Mouse (Mus musculus) embryonic facial prominence, embryonic 14.5 days (tissue): Measurements from ENCODE around the gene Olfr324. TPM values are rescaled to one million over a fixed set of nuclear protein-coding genes. Genes with fewer than 3 reads are reported as not detected.
A peak's percentile ranks its signal among the peaks of the same experiment; 100 is the strongest.

ENCODE experiments used
- ATAC-seq: fragments of 200-750 bp; cut with Nextera tagmentation; 2 replicates; pipeline ENCODE4 v1.8.0; 2017; ENCODE audit warnings: low read depth, moderate number of reproducible peaks, moderate TSS enrichment
- DNase-seq: peaks from one replicate; pipeline ENCODE4 v3.0.0-alpha.2; 2015; ENCODE audit warnings: low spot score
- H3K27ac ChIP-seq: fragments of 300-500 bp; sonication (generic); replicated peaks from 2 replicates; pipeline ENCODE4 v1.5.1; 2014; ENCODE audit warnings: low read depth, mild to moderate bottlenecking, low read length, moderate library complexity
- H3K27me3 ChIP-seq: fragments of 300-500 bp; sonication (generic); replicated peaks from 2 replicates; pipeline ENCODE4 v1.6.1; 2014; ENCODE audit warnings: low read length; ENCODE audit not compliant: control insufficient read depth, insufficient read depth
- H3K36me3 ChIP-seq: fragments of 300-500 bp; sonication (generic); 2 replicates; pipeline ENCODE4 v1.6.1; 2014; ENCODE audit warnings: low read length, mixed read lengths; ENCODE audit not compliant: control insufficient read depth, insufficient read depth
- H3K4me1 ChIP-seq: fragments of 300-500 bp; sonication (generic); 2 replicates; pipeline ENCODE4 v1.6.1; 2014; ENCODE audit warnings: antibody characterized with exemption, low read length; ENCODE audit not compliant: control insufficient read depth, insufficient read depth
- H3K4me2 ChIP-seq: fragments of 300-500 bp; sonication (generic); 2 replicates; pipeline ENCODE4 v1.6.1; 2014; ENCODE audit warnings: low read depth, mild to moderate bottlenecking, low read length, moderate library complexity, mixed read lengths
- H3K4me3 ChIP-seq: fragments of 300-500 bp; sonication (generic); 2 replicates; pipeline ENCODE4 v1.5.1; 2014; ENCODE audit warnings: low read depth, mild to moderate bottlenecking, low read length
- H3K9ac ChIP-seq: fragments of 300-500 bp; sonication (generic); 2 replicates; pipeline ENCODE4 v1.6.1; 2014; ENCODE audit warnings: low read depth, mild to moderate bottlenecking, low read length, moderate library complexity, mixed read lengths
- H3K9me3 ChIP-seq: fragments of 300-500 bp; sonication (generic); 2 replicates; pipeline ENCODE4 v1.6.1; 2016; ENCODE audit warnings: low read length; ENCODE audit not compliant: control insufficient read depth
- WGBS: fragments of 180-500 bp; shearing (Covaris S2); extraction: QIAGEN DNeasy Blood & Tissue Kit; methylation state at CpG from one replicate; pipeline ENCODE4 v1.1.7; 2014; 5-methylcytosine and 5-hydroxymethylcytosine counted together
- polyA plus RNA-seq: library from polyadenylated mRNA; unstranded; fragments of >200 nt; fragmentation: Nextera tagmentation; extraction: Ambion mirVana; gene quantifications from 2 replicates; pipeline ENCODE4 v1.2.1, GENCODE M21; 2014

Olfr324 gene
- polyA plus RNA-seq, 1 experiment from 2014 or later, result not detected

DNA sequence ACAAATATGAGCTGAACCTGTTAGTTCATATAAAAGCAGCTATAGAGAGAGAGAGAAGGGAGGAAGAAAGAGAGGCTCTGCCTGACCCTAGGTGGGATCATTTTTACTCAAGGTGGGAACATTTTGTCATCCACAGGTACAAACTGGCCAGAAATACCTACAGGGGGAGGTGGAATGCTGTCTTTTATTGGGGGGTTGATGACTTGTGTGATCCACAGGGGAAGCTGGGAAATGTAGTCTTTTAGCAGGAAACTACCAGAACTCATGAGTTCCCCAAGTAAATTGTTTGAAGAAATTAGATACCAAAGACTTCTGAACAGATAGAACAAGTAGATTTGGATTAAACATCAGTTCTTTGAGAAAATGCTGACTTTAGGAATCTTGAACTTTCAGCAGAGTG, 7.1 kb downstream of the Olfr324 start:
- H3K9me3 ChIP-seq, result no peaks in the 10 kb centered on the region
- no peak overlapping the region for H3K9ac ChIP-seq
- H3K4me2 ChIP-seq, result no peak overlapping the region
- no peaks in the 10 kb centered on the region for H3K4me1 ChIP-seq
- H3K27me3 ChIP-seq, result no peaks in the 10 kb centered on the region
- H3K27ac ChIP-seq, result no peak overlapping the region
- no peak overlapping the region for H3K4me3 ChIP-seq
- ATAC-seq (no peak), DNase-seq (no peak)
- H3K36me3 ChIP-seq, result no peaks in the 10 kb centered on the region

DNA sequence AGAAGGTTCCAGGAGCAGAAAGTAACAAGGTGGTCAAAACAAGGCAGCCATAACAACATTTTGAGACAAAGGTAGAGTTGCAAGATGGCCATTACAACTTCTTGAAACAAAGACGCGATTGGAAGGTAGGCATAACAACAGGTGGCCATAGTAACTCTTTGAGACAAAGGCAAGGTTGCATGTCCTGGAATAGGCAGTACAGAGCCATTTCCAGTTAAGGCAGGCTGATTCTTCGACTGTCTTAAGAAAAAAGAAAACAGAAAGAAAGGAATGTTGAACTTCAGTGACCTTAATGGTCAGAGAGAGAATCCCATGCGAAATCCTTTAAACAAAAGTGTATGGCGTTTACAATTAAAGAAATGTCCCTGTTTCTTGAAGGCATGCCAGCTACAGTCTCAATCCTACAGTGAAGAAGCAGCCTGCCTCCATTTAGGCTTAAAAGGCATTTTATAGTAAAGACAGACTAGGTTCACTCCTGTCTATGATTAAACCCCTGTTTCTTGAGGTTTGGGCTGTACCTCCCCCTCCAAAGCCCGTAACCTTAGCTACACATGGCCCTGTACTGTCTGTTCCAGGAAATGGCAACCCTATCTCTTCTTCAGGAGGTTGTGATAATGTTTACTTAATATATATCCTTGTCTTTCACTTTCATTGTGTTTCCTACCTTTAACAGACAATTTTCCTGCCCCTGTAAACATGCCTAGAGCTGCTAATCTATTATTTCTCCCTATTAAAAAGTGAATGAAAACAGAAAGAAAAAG, 8.1 kb downstream of the Olfr324 start:
- no peak for ATAC-seq
- 63% methylated on average over 6 of the region's 6 CpGs for WGBS
- H3K4me3 ChIP-seq, result no peak overlapping the region
- no peaks in the 10 kb centered on the region for H3K9me3 ChIP-seq
- H3K9ac ChIP-seq, result no peak overlapping the region
- no peak overlapping the region for H3K27ac ChIP-seq
- H3K27me3 ChIP-seq, result no peaks in the 10 kb centered on the region
- H3K4me1 ChIP-seq, result no peaks in the 10 kb centered on the region
- no peaks in the 10 kb centered on the region for H3K36me3 ChIP-seq
- no peak overlapping the region for H3K4me2 ChIP-seq
- no peak for DNase-seq

DNA sequence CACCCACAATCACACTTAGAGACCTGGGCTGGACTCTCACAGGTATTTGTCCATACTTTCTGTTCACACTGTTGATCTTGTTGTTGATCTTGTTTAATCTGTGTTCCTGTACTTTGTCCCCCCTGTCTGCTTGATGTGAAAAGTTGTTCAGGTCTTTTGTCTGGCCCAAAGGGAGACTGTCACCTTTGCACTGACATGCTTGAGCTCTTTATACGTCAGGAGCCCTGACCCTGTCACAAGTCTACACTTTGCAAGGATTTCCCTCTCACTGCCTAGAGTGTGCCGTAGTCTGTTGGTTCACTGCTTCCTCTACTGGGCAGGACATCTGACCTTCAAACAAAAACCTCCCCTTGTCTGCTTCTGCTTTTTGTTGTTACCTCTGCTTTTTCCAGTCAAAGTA, 9.8 kb downstream of the Olfr324 start:
- Histone ChIP-seq H3K9ac (no peak overlapping the region), H3K4me1 (no peaks in the 10 kb centered on the region), H3K27me3 (no peaks in the 10 kb centered on the region), H3K9me3 (no peaks in the 10 kb centered on the region), H3K4me3 (no peak overlapping the region), H3K27ac (no peak overlapping the region), H3K36me3 (no peaks in the 10 kb centered on the region), H3K4me2 (no peak overlapping the region)
- ATAC-seq, result no peak
- no peak for DNase-seq
- 59% methylated on average over 2 of the region's 2 CpGs for WGBS

DNA sequence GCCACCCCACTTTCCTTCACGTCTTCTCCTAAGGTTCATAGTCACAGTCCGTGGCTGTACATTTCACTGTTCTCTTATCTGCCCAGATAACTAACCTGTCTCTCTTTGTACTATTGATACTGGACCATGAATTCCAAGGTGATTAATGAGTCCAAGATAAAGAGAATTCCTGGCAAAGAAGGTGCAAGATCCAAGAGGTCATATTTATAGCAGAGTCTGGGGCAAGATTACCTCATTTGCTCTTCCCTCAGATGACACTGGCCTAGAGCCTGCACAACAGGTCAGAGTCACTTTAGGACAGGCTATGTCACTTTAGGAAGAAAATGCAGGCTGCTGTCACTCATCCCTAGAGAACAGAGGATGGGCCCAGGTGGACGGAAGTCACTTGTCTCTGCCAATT, 10.3 kb downstream of the Olfr324 start:
- no peak overlapping the region for H3K9ac ChIP-seq
- 81% methylated on average over 3 of the region's 3 CpGs for WGBS
- DNase-seq, result no peak
- no peaks in the 10 kb centered on the region for H3K9me3 ChIP-seq
- no peak overlapping the region for H3K27ac ChIP-seq
- no peaks in the 10 kb centered on the region for H3K27me3 ChIP-seq
- H3K4me3 ChIP-seq, result no peak overlapping the region
- no peak overlapping the region for H3K4me2 ChIP-seq
- no peaks in the 10 kb centered on the region for H3K36me3 ChIP-seq
- no peaks in the 10 kb centered on the region for H3K4me1 ChIP-seq
- ATAC-seq, result no peak

DNA sequence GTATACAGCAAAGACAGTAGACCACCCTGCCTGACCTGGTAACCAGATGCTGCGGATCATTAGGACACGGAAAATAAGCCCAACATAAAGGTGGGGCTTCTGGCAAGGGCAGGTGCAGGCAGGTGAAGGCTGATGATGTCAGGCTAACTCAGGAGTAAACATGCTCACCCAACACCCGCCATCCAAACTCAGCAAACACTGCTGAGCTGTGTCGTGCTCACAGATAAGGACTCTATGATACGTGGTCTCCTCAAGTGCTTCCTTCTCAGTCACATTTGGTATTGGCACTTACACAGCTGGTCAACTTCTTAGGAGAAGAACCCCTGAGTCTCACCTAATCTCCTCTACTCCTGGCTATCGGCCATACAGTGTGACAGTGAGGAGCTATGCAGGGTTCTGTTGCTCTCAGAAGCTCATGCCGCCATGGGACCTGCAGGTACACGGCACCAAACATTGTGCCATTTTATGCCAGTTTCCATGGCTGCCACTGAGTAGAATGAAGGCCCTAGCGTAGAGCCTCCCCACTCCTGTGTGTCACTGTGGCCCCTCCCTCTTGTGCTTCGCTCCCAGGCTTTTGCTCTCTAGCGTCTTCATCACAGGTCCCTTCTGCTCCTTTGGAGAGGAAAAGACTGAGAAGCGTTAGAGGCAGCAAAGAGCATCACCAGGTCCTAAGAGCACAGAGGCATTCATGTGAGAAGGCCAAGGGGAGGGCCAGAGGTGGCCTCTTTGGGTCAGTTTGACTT, 11.4 kb downstream of the Olfr324 start:
- Histone ChIP-seq H3K36me3 (no peaks in the 10 kb centered on the region), H3K4me1 (no peaks in the 10 kb centered on the region), H3K9me3 (no peaks in the 10 kb centered on the region), H3K9ac (no peak overlapping the region), H3K27ac (no peak overlapping the region), H3K4me2 (no peak overlapping the region), H3K4me3 (no peak overlapping the region), H3K27me3 (no peaks in the 10 kb centered on the region)
- DNase-seq (no peak), ATAC-seq (no peak)
- WGBS, result 85% methylated on average over 12 of the region's 12 CpGs

DNA sequence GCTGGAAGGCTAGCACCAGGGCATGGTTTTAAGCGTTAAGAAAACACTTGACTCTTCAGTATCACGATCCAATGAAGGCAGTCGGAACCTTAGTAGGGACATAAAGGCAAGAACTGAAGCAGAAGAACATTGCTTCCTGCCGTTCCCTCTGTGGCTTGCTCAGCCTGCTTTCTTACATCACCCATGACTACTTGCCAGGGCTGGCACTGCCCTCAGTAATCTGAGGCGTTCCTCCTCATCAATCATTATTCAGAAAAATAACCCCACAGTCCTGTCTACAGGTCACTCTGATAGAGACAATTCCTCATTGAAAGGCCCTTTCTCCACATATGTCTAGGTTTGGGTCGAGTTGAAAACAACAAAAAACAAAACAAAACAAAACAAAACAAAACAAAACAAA, 12.1 kb downstream of the Olfr324 start:
- no peaks in the 10 kb centered on the region for H3K36me3 ChIP-seq
- H3K27ac ChIP-seq, result no peak overlapping the region

DNA sequence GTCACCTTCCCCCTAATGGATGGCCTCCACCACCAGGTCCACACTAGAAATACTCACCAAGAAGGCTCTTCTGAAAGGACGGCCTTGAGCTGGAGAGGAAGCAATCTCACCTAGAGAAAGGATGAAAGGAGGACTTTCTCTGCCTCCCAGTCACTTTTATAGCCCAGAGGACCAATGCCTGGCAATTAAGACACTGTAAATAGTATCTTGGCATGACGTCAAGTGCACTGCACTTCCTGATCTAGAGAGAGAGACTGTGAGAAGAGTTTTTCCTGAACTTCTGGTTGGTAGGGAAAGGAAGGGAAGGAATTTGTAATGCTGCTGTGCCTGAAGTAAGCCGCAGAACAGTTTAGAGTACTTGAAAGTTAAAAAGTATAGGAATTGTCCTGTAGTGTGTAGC, 18.4 kb downstream of the Olfr324 start:
- no peak overlapping the region for H3K9ac ChIP-seq
- no peaks in the 10 kb centered on the region for H3K27me3 ChIP-seq
- H3K4me2 ChIP-seq, result no peak overlapping the region
- WGBS, result 73% methylated on average over 3 of the region's 3 CpGs
- no peaks in the 10 kb centered on the region for H3K36me3 ChIP-seq
- no peaks in the 10 kb centered on the region for H3K9me3 ChIP-seq
- no peaks in the 10 kb centered on the region for H3K4me1 ChIP-seq
- H3K4me3 ChIP-seq, result no peak overlapping the region
- no peak overlapping the region for H3K27ac ChIP-seq
- DNase-seq (peak; percentile 4), ATAC-seq (no peak)

More for the DNA sequence above, 12.1 kb downstream of the Olfr324 start:
- Histone ChIP-seq H3K9me3 (no peaks in the 10 kb centered on the region), H3K4me3 (no peak overlapping the region), H3K9ac (no peak overlapping the region), H3K4me2 (no peak overlapping the region), H3K4me1 (no peaks in the 10 kb centered on the region), H3K27me3 (no peaks in the 10 kb centered on the region)
- WGBS, result 80% methylated on average over 6 of the region's 6 CpGs
- no peak for ATAC-seq
- no peak for DNase-seq

DNA sequence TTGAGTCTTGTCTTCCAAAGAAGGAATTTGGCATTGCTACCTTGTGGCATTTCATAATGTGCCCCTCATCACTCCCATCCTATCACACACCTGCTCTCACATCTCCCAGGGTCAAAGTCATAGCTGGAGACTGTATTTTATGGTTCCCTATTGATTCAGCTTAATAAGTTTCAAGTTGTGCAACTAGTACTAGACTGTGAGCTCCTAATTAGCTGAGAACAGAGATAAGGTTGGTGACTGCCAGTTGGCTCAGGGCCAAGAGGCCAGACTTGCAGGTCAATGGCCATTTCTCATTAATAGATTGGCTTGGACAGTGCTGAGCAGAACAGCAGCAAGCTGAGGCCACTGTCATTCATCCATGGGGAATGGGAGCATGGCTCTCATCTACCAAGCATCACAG, 19.6 kb downstream of the Olfr324 start:
- ATAC-seq (no peak), DNase-seq (no peak)
- Histone ChIP-seq H3K9ac (no peak overlapping the region), H3K9me3 (no peaks in the 10 kb centered on the region), H3K27ac (no peak overlapping the region), H3K4me1 (no peaks in the 10 kb centered on the region), H3K4me3 (no peak overlapping the region), H3K27me3 (no peaks in the 10 kb centered on the region), H3K4me2 (no peak overlapping the region), H3K36me3 (no peaks in the 10 kb centered on the region)

DNA sequence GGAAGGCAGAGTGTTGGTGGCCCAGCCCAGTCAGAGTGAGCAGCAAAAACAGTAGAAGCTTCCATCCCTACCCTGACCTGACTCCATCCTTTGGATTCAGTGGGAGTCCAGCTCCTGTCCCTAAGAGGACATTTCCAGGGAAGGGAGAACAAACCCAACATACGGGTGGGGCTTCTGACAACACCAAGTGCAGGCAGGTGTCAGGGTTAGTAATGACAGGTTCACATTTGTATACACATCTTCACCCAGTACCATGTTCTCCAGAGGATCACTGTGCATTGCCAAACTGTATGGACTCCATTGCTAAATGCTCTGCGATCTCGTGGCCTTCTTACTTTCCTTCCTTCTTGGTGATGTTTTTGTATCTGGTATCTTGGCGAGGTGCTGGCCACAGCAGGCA, 21.1 kb downstream of the Olfr324 start, which contains the start of gene 2210407C18Rik:
TSS of gene 2210407C18Rik (minus strand) at position 101 of the 400 bp plus-strand sequence.
- H3K9me3 ChIP-seq, result no peaks in the 10 kb centered on the region
- no peak within 1 kb of the TSS for H3K4me2 ChIP-seq
- 96% methylated on average over 4 of the region's 4 CpGs for WGBS
- no peaks in the 10 kb centered on the region for H3K36me3 ChIP-seq
- H3K4me3 ChIP-seq, result no peak within 1 kb of the TSS
- no peak within 1 kb of the TSS for H3K9ac ChIP-seq
- no peaks in the 10 kb centered on the region for H3K4me1 ChIP-seq
- DNase-seq (no peak), ATAC-seq (no peak)
- no peaks in the 10 kb centered on the region for H3K27me3 ChIP-seq
- H3K27ac ChIP-seq, result no peak within 1 kb of the TSS
